Mouse (Mus musculus): ENCODE measurements around the gene Gpx4. TPM values are rescaled to one million over a fixed set of nuclear protein-coding genes. Genes with fewer than 3 reads are reported as not detected.

The Gpx4 gene
- polyA plus RNA-seq, 1 experiment from 2014 or later: 458 TPM

DNA sequence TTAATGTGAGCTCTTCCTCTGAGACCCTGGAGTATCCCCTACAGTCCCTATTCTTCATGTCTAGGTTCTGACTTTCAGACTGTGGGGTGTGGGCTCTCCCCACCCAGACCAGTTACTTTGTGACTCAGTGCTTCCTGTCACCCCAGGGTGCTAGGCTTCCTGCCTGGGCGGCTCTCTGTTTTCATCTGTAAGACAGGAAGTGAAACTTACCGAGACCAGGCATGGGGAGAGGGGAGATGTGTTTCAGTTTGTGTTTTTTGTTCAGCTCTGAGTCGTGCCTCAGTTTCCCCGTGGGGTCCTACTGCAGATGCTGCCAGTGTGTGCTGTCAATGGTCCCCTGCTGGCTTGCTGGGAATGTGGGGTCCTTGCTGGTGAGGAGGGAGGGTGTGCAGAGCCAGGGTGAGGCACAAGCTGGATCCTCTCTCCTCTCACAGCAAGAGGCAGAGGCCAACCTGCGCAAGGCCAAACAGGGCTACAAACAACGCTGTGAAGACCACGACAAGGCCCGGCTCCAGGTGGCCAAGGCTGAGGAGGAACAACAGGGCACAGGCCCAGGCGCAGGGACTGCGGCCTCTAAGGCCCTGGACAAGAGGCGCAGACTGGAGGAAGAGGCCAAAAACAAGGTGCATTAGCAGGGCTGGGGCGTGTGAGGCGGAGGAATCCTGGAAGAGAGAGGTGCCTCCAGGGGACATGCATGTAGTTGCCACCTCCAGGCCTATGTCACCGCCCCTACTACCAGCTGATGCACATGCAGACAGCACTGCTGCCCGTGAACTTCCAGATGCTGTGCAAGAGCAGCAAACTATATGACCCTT lies 22.5 kb upstream of the Gpx4 start:
- Histone ChIP-seq H3K4me1 (peaks cover 9% of the 10 kb centered on the region; the same call in 1 of the 2 replicates), H3K27ac (no peak overlapping the region), H3K4me3 (replicated peaks) (no peak overlapping the region), H3K4me2 (no peak overlapping the region), H3K27me3 (peaks cover 14% of the 10 kb centered on the region), H3K9me3 (no peaks in the 10 kb centered on the region), H3K9ac (no peak overlapping the region), H3K36me3 (replicated peaks) (no peaks in the 10 kb centered on the region)
- WGBS: 79% methylated on average over 15 of the region's 15 CpGs
- no peak for ATAC-seq (ENCODE audit: low FRiP score)

DNA sequence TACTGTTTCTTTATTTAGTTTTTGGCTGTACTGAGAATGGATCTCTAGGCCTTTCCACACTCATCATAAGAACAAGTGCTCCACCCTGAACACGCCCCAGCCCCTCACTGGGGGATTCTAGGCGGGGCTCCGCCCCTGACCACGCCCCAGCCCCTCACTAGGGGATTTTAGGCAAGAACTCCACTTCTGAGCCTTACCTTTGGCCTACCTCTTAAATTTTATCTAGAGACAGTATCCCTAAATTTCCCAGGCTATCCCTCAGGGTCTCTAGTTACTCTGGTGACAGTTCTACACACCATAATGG lies 22.0 kb upstream of the Gpx4 start:
- no peak overlapping the region for H3K4me2 ChIP-seq
- WGBS: 51% methylated on average over 4 of the region's 4 CpGs
- no peak overlapping the region for H3K27ac ChIP-seq
- no peak overlapping the region for H3K4me3 ChIP-seq (replicated peaks)
- H3K36me3 ChIP-seq (replicated peaks): no peaks in the 10 kb centered on the region
- peaks cover 8% of the 10 kb centered on the region; the same call in 1 of the 2 replicates for H3K27me3 ChIP-seq
- H3K9me3 ChIP-seq: no peaks in the 10 kb centered on the region
- no peak for ATAC-seq (ENCODE audit: low FRiP score)
- H3K4me1 ChIP-seq: peaks cover 3% of the 10 kb centered on the region; the same call in 1 of the 2 replicates
- no peak overlapping the region for H3K9ac ChIP-seq

DNA sequence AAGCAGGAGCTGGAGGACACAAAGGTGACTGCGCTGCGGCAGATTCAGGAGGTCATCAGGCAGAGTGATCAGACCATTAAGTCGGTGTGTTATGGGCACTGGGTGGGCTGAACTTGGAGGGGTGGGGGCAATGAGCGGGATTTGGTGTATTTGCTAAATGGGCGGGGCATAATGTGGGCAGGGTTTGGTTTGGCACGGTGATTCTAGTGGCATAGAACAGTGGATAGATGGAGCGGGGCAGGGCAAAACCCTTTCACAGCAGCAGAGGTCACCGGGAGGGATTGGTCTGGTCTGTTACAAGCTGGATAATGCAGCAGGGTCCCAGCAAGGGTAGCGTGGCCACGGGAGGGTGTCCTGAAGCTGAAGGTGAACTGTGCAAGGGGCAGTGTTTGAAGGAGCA lies 21.5 kb upstream of the Gpx4 start:
- Histone ChIP-seq H3K4me2 (no peak overlapping the region), H3K36me3 (replicated peaks) (no peaks in the 10 kb centered on the region), H3K4me3 (replicated peaks) (no peak overlapping the region), H3K9ac (no peak overlapping the region), H3K9me3 (no peaks in the 10 kb centered on the region), H3K27ac (no peak overlapping the region), H3K27me3 (peaks cover 4% of the 10 kb centered on the region; the same call in 1 of the 2 replicates), H3K4me1 (no peaks in the 10 kb centered on the region)
- 84% methylated on average over 10 of the region's 10 CpGs for WGBS
- no peak for ATAC-seq (ENCODE audit: low FRiP score)

DNA sequence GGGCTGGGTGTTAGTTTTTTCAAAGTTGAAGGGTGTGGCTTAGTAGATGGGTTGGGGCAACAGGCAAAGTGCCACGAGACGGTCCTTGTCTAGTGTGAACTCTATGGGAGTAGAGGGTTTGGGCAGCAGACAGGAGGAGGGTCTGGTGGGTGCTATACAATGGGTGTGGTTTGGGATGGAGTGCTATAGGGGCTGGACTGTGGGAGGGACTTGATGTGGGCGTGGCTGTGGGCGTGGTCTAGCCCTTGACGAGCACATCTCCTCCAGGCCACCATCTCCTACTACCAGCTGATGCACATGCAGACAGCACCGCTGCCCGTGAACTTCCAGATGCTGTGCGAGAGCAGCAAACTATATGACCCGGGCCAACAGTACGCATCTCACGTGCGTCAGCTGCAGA lies 21.1 kb upstream of the Gpx4 start:
- H3K36me3 ChIP-seq (replicated peaks): no peaks in the 10 kb centered on the region
- H3K27me3 ChIP-seq: peaks cover 3% of the 10 kb centered on the region; the same call in 1 of the 2 replicates
- no peak overlapping the region for H3K4me2 ChIP-seq
- no peak overlapping the region for H3K4me3 ChIP-seq (replicated peaks)
- no peaks in the 10 kb centered on the region for H3K4me1 ChIP-seq
- H3K9me3 ChIP-seq: no peaks in the 10 kb centered on the region
- 0 out of 2 replicates have a peak, but pooled peaks have one; percentile 61 for ATAC-seq (ENCODE audit: low FRiP score)
- WGBS: 61% methylated on average over 12 of the region's 12 CpGs
- no peak overlapping the region for H3K9ac ChIP-seq
- no peak overlapping the region for H3K27ac ChIP-seq

DNA sequence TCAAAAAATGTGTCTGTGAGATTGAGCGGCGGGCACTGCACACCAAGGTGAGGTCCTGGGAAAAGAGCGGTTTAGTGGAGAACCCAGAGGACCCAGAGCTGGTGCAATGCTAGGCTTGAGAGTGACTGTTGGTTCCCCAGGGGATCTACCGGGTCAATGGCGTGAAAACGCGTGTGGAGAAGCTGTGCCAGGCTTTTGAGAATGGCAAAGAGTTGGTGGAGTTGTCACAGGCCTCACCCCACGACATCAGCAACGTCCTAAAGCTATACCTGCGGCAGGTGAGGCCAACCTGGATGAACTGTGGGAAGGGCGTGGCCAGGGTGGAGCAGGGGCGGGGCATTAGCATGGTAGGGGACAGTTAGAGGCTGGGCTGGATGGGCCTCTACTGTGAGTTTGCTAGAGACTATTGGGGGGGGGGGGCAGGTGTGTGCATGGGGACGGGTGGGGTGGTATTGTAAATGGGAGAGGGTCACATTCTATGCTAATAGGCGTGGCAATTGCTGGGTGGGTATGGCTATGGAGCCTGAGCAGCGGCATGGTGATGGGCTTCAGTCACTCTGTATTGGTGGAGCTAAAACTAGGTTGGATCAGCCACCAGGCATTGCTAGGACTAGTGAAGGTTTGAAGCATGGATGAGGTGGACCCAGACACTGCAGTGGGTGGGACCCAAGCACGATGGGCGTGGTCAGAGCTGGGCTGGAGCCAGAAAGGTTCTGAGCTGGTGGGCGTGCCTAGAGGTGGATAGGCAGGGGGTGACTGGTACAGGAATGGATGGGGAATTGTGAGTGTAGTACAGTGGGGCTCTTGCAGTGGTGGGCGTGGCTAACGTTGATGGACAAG lies 19.1 kb upstream of the Gpx4 start:
- H3K4me2 ChIP-seq: no peak overlapping the region
- ATAC-seq (ENCODE audit: low FRiP score): no peak
- WGBS: 76% methylated on average over 20 of the region's 20 CpGs
- H3K27ac ChIP-seq: no peak overlapping the region
- no peaks in the 10 kb centered on the region for H3K4me1 ChIP-seq
- H3K9me3 ChIP-seq: no peaks in the 10 kb centered on the region
- no peak overlapping the region for H3K4me3 ChIP-seq (replicated peaks)
- H3K27me3 ChIP-seq: peaks cover 3% of the 10 kb centered on the region; the same call in 1 of the 2 replicates
- H3K36me3 ChIP-seq (replicated peaks): no peaks in the 10 kb centered on the region
- H3K9ac ChIP-seq: no peak overlapping the region

DNA sequence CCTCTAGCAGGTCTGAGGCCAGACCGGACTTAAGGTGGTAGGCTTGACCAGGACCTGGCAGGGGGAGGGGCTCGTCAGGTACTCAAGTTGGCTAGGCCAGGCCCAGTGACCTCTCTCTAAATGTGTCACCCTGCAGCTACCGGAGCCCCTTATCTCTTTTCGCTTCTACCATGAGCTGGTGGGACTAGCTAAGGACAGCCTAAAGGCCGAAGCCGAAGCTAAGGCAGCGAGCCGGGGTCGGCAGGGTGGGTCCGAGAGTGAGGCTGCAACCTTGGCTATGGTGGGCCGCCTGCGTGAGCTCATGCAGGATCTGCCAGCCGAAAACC lies 18.5 kb upstream of the Gpx4 start:
- no peak overlapping the region for H3K4me3 ChIP-seq (replicated peaks)
- ATAC-seq (ENCODE audit: low FRiP score): no peak
- 92% methylated on average over 13 of the region's 13 CpGs for WGBS

DNA sequence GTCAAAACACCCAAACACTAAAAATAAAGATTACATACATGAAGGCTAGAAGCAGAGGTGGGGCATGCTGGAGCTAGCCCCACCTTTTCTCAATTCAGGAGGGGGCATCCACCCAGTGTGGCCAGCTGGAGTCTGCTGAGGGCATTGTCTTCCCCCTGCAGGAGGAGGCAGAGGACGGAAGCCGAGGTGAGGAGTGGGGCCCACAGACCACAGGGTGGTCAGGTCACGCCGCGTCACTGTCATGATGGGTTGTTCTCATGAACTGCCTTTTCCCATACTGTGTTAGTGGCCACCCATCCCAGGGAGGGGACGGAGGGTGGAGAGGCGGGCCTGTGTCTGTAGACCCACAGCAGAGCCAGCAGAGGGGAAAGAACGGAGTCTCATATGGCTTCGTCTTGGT lies 16.8 kb upstream of the Gpx4 start:
- H3K4me2 ChIP-seq: no peak overlapping the region
- H3K36me3 ChIP-seq (replicated peaks): peaks cover 9% of the 10 kb centered on the region
- no peak overlapping the region for H3K27ac ChIP-seq
- H3K9ac ChIP-seq: no peak overlapping the region
- no peak overlapping the region for H3K4me3 ChIP-seq (replicated peaks)
- peaks cover 3% of the 10 kb centered on the region; the same call in 1 of the 2 replicates for H3K27me3 ChIP-seq
- no peaks in the 10 kb centered on the region for H3K9me3 ChIP-seq
- no peaks in the 10 kb centered on the region; the same call in 1 of the 2 replicates for H3K4me1 ChIP-seq
- ATAC-seq (ENCODE audit: low FRiP score): no peak
- WGBS: 91% methylated on average over 9 of the region's 9 CpGs

More for the DNA sequence above, 18.5 kb upstream of the Gpx4 start:
- Histone ChIP-seq H3K4me1 (no peaks in the 10 kb centered on the region), H3K9ac (no peak overlapping the region), H3K4me2 (no peak overlapping the region), H3K36me3 (replicated peaks) (no peaks in the 10 kb centered on the region), H3K9me3 (no peaks in the 10 kb centered on the region), H3K27me3 (peaks cover 3% of the 10 kb centered on the region; the same call in 1 of the 2 replicates), H3K27ac (no peak overlapping the region)

DNA sequence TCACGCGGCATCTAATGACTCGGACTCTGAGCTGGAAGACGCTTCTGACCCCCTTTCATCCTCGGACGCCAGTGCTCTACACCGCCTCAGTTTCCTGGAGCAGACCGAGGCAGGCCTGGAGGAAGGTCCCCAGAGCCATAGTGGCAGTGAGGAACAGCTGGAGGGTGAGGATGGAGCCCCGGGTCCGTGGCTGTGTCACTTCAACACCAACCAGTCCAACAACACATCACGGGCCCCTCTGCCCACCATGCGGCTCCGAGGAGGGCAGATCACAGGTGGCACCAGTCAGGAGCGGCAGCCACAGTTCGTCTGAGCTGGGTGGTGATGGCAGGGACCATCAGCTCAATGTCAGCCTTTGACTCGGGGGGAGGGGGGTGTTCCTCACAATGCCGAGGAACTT lies 16.2 kb upstream of the Gpx4 start:
- no peak overlapping the region for H3K4me3 ChIP-seq (replicated peaks)
- H3K4me1 ChIP-seq: no peaks in the 10 kb centered on the region; the same call in 1 of the 2 replicates
- no peak overlapping the region for H3K4me2 ChIP-seq
- H3K9ac ChIP-seq: 0 out of 2 replicates have a peak overlapping the region, but pooled peaks have one; percentile 21
- H3K9me3 ChIP-seq: no peaks in the 10 kb centered on the region
- peaks cover 14% of the 10 kb centered on the region for H3K36me3 ChIP-seq (replicated peaks)
- ATAC-seq (ENCODE audit: low FRiP score): no peak
- peaks cover 3% of the 10 kb centered on the region; the same call in 1 of the 2 replicates for H3K27me3 ChIP-seq
- H3K27ac ChIP-seq: no peak overlapping the region
- WGBS: 90% methylated on average over 17 of the region's 17 CpGs

DNA sequence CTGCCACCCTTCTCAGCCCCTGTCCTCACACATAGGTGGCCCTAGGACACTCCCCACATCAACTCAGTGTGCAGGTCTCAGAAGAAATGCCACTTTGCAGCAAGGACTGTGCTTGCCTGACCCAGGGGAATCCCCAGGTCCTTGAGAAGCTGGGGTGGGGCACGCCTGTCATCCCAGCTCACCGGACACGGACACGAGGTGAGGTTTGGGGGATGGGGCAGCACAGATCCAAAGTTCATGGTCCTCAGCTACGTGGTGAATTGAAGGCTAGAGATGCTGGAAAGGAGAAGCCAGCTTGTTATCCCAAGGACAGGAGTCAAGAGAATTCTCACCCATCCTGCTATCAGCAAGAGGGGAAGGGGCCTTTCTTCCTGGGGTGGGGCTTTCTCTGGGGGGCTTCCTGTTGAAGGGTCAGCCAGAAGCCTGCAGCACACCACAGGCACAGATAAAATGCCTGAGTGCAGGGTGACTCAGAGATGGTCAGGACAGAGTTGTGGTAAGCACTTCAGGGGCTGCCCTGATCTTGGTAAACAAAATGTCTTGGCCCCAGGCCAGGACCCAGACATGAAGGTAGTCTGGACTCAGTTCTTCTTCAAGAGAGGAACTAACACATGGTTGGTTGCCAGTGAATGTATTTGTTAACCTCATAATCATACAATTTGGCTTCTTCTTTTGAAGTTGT lies 14.0 kb upstream of the Gpx4 start:
- H3K36me3 ChIP-seq (replicated peaks): peaks cover 36% of the 10 kb centered on the region
- H3K9me3 ChIP-seq: no peaks in the 10 kb centered on the region
- H3K27me3 ChIP-seq: no peaks in the 10 kb centered on the region
- H3K27ac ChIP-seq: no peak overlapping the region
- 69% methylated on average over 5 of the region's 5 CpGs for WGBS
- H3K4me3 ChIP-seq (replicated peaks): no peak overlapping the region
- no peak for ATAC-seq (ENCODE audit: low FRiP score)
- peaks cover 2% of the 10 kb centered on the region; the same call in 1 of the 2 replicates for H3K4me1 ChIP-seq
- H3K9ac ChIP-seq: no peak overlapping the region
- H3K4me2 ChIP-seq: no peak overlapping the region

DNA sequence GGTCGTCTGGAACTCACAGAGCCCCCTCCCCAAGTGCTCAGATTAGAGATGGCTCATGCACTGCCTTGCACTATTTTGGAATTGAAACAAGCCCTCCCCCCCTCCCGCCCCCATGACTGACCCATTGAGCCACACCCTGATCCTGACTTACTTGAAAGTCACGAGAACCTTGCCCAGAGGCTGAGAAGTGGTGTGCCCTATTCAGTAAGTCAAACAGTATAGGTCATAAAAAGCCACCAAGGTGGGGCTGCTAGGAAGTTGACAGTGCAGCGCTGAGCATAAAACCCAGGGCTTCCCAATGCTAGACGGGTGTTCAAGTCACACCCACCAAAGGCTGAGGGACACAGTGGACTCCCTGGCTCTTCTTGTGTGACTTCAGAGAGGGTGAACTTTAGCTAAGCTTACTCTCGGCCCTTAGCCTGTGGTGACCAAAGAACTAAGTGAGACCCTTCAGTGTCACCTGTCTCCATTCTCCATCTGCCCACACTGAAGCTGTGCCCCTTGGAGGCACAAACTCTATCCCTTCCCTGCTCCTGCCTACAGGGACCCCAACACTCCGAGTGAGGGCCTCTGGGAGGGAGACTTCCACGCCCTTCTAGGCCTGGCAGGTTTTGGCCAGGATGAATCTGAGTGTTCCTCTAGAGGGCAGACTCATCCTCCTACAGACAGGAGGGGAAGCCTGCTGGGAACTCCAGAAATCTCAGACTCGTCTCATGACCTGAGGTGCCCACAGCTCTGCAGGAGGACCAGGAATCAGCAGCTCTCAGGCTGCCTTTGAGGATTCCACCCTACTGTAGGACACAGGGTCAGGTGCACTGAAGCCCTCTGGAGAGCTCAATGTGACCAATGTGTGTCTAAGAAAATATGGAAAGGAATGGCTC lies 13.2 kb upstream of the Gpx4 start:
- ATAC-seq (ENCODE audit: low FRiP score): 0 out of 2 replicates have a peak, but pooled peaks have one; percentile 33
- peaks cover 41% of the 10 kb centered on the region for H3K36me3 ChIP-seq (replicated peaks)
- no peak overlapping the region for H3K4me3 ChIP-seq (replicated peaks)
- no peaks in the 10 kb centered on the region for H3K9me3 ChIP-seq
- no peak overlapping the region for H3K27ac ChIP-seq
- no peak overlapping the region for H3K4me2 ChIP-seq
- WGBS: 47% methylated on average over 9 of the region's 9 CpGs
- no peaks in the 10 kb centered on the region for H3K27me3 ChIP-seq
- H3K4me1 ChIP-seq: peaks cover 10% of the 10 kb centered on the region
- H3K9ac ChIP-seq: no peak overlapping the region

DNA sequence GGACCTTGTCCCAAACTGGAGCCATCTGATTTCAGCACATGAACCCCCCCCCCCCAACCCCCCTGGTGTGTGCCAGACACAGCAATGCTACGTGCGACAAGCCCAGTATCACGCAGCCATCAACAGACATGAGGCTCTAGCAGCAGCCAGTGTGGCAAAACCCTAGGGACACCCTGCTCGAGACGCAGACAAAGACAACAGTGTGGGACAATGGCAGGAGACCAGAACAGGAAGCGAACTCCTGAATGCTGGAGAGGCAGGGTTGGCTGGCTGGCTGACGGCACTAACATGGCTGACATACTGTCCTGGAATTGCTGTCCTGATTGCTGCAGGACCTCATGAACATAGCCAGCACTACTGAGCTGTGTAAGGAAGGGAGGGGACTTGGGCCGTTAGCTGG lies 11.8 kb upstream of the Gpx4 start:
- no peak overlapping the region for H3K9ac ChIP-seq
- peaks cover 13% of the 10 kb centered on the region for H3K4me1 ChIP-seq
- WGBS: 87% methylated on average over 8 of the region's 8 CpGs
- H3K9me3 ChIP-seq: no peaks in the 10 kb centered on the region
- H3K4me2 ChIP-seq: no peak overlapping the region
- ATAC-seq (ENCODE audit: low FRiP score): no peak
- H3K27ac ChIP-seq: no peak overlapping the region
- peaks cover 41% of the 10 kb centered on the region for H3K36me3 ChIP-seq (replicated peaks)
- no peaks in the 10 kb centered on the region for H3K27me3 ChIP-seq
- H3K4me3 ChIP-seq (replicated peaks): no peak overlapping the region
